Mouse (Mus musculus): ENCODE measurements at regions not wholly inside any gene's neighbourhood (a gene's known extent, or its start where the extent isn't known, plus 50 kb on each side); places are given as distances from the start of the nearest gene placed in this dataset.

DNA sequence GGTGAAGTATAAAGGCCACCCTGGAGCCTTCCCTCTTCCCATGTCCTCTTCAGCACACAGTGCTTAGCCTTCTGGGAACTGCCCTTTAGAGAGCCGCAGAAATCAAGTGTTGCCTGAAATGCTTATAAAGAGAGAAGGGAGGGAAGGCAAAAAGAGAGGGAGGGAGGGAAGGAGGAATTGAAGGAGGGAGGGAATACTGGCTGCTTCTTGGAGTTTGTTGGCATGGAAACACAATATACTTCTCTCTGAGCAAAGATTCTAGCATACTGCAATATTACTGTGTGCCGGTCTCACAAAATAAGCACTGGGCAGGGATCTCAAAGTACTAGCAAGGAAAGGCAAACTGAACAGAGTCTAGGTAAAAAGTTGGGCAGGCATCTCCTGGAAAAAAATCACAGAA lies 225.9 kb upstream of the Ldb2 start:
- DNase-seq, result no peak

DNA sequence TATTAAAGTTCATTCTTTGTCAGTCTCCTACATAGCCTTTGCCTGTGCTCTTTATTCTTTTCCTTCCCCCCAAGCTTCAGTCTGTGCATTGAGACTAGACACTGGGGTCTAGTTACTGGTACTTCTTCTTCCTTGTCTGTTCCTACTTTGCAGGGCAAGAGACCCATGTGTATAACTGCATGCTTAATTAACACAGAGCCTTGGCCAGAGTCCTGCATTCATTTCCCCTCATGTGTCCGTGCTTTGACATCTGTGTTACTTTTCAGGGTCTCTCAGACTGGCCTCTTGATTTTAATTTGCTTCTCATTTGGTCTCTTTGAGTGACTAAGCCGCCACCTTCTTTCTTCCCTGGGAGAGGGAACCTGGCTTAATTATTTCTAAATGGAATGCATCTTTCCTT lies 208.4 kb upstream of the Ldb2 start:
- no peak for DNase-seq

DNA sequence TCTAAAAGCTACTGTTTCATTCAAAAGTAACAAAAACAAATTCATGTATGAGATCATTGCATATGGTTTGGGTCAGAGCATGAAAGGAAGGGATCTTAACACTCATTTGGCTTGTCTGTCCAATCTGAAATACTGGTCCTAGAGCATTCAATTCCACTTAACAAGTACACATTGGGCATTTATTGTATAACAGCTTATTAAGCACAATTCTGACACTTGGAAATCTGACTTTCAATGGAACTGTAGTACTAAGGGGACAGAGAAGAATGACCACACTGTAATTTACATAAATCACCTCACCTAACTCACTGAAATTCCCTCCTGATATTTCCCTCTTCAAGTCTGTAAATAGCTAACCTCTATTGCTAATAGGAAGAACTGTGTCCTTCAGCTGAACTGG lies 201.5 kb upstream of the Ldb2 start:
- DNase-seq, result no peak

DNA sequence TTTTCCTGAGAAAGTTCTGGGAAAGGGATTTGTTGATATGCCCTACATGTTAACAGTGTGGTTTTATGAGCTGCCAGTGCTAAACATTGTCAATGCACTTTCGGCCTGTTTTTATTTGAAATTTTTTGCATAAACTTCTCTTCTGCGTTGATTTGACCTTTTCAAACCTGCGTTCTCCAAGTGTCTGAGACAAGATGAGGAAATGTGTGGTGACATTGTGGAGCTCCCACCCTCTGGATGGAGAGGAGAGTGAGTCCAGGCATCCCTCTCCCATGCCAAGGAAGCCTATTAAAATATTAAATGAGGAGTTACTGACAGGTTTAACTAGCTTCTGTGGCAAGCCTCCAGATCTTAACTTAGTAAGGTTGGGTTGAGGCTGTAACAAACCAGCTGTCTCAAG lies 199.6 kb upstream of the Ldb2 start:
- DNase-seq, result no peak

DNA sequence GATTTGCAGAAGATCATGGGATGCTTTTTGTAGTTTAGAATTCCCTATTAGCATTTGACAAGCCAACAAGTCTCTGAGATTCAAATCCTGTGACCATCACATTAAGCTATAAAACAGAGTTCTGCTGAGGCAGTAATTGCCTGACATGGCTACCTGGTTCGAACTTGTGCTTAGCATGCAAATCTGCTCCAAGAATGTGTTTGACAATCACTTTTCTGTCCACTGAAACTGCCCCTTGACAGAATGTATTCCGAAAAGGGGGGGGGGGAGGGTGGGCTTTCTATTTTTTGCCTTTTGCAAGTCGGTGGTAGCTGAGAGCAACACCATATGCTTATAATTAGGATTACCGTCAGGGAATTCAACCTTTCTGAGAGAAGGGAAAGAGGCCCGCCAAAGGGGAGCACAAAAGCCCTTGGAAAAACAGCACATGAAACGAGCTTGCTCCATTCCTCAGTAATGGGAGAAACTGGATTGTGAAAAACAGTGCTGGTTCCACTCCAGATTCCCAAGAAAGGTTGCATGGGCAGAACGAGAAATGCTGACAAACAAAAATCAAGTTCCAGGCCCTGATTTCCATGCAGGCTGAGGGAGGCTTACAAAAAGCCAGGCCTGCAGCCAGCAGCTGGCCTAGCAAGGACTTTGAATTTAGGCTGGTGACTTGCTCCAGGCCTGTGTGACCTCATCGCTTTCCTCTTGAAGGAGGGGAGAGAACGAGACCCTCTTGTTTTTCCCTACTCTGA lies 176.1 kb upstream of the Ldb2 start:
- peak; percentile 4 for DNase-seq

DNA sequence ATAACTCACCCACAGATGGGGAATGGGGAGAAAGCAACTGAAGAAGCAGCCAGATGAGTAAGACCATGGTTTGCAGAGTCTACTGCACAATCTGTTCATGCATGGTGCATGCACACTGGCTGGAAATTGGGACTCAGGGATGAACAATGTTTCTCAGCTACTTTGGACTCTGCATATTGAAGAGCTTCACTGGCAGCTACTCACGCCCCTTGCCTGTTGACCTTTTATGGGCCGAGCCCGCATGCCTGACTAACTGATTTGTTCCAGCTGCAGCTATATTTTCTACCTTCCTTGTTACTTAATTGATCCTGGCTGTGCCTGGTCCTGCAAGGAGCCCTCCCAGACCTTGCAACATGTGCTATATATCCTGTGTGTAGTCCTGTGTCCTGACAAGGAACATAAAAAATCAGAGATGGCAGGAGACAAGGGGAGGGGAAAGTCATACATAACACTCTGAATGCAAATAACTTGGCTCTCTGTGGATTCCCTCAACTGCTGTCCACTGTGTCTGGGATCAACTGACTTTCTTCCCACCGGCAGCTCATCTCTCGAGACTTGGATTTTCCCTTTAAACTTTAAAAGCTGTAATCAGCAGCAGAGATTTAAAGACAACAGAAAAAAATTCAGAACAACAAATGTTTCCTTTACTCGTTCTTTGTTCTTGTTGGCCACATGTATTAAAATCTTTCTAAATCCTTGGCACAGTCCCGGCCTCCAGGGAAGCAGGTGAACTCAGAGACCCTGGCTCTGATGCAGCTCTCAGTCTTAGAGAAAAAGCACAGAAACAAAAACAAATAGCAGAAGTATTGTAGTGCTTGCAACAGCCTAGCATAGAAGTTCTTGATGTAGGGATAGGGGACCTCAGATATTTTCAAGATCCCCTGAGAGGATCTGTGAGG lies 143.8 kb upstream of the Ldb2 start:
- DNase-seq, result no peak

DNA sequence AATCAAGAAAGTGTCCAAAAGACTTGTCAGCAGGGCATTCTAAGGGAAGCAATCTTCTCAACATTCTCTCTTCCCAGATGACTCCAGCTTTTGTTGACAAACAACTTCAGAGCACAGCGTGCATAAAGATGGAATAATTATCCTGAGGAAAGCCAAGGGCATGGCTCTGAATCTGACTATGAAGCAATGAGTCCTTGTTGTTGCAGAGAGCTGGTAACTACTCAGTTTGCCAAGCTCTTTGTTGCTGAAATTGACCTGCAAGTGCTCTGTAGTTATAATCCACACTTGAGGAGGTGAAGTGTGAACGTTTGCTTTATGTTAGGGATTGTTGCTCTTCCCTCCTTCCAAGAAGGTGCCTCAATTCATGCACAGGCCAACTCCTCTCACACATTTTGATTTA lies 143.1 kb upstream of the Ldb2 start:
- no peak for DNase-seq

DNA sequence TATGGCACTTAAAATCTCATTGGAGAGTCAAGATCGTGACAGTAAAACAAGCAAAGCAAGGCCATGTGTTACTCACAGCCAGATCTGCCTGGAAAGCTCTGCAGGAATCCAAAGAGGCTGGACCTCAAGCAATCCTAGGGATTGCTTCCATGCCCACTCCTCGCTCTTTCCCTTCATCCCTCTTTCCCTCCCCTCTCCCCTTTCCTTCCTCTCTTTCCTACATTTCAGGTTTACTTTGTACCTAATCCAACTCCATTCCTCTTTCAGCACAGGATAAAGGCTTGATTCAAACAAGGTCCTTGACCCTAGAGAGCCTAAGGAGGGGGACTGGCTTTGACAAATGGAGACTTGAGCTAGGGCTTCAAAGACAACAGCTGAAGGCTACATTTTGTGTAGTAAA lies 126.0 kb upstream of the Ldb2 start:
- no peak for DNase-seq

DNA sequence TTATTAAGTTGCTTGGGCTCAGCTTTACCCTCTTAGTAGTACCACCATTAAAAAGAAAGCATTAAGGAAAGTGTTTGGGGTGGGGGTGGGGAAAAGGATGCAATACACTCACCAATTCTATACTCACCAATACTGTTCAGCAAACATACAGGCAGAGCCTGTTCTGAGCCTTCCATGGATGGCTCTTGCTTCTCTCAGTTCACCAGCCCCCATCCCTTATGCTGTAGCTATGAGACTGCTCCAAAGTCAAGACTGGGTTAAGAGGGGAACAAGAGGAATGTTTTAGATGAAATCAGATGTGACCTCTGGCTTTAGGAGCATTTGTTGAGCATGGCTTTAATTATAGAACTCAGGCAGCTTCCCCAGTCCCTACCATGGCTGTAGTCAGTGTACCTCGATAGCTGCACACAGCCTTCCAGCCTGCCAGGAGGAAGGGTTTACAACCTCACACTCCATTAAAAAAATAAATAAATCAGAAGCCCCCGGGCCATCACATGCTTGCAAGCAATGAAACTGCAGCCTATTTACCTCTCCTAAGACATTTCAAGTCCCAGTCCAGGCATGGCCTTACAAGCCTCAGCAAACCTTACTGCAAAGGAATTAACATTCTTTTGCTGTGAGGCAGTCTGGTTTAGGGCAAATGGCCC lies 122.8 kb upstream of the Ldb2 start:
- DNase-seq, result no peak

DNA sequence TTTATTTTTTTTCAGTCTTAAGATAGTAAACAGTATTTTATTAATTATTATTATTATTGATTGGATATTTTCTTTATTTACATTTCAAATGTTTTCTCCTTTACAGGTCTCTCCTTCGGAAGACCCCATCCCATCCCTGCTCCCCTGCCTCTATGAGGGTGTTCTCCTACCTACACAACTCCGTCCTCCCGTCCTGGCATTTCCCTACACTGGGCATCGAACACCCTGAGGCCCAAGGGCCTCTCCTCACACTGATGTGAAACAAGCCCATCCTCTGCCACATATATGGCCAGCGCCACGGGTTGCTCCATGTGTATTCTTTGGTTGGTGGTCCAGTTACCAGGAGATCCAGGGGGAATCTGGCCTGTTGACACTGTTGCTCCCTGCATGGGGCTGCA lies 118.3 kb upstream of the Ldb2 start:
- DNase-seq, result no peak

DNA sequence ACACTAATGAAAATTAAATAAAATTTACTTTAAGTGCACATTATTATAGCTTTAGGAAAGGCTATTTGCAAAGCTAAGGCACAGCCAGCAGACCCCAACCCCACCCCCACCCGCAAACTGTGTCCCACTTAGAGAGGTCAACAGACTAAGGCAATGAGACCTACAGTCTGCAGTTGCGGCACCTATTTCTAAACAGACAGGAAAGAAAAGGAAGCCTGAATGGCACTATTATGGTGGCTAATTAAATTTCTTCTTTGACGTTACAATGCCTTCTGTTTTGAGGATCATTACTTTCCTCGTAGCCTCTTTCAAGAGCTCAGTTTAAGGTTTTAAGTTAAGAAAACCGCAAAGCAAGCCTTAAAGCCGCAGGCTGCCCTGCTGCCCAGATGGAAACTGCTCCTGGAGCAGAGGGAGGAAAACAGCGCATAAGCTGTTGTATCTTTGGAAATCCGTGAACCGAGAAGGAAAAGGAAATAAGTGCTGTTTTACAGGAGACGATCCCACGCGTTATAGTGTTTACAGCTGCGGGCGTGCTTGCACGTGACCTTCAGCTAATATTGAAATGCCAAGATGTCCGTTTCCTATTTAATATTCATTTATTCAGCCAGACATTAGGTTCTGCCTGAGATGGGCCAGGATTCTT lies 117.8 kb upstream of the Ldb2 start:
- DNase-seq, result no peak

DNA sequence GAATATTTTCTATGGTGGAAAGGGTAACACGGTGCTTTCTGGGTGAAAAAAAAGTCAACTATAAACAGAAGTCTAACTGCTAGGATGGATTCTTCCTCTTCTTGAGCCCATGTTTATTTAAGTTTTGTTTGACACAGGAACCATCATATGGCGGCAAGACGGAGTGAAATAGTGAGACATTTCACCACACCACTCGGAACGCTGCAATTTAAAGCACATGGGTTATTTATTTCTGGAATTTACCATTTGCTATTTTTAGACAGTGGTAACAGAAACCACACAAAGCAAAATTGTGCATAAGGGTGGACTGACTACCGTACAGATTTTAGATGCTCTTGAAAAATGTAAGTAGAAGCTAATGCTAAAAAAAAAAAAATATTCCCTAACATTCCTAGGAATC lies 103.1 kb upstream of the Ldb2 start:
- DNase-seq, result no peak

DNA sequence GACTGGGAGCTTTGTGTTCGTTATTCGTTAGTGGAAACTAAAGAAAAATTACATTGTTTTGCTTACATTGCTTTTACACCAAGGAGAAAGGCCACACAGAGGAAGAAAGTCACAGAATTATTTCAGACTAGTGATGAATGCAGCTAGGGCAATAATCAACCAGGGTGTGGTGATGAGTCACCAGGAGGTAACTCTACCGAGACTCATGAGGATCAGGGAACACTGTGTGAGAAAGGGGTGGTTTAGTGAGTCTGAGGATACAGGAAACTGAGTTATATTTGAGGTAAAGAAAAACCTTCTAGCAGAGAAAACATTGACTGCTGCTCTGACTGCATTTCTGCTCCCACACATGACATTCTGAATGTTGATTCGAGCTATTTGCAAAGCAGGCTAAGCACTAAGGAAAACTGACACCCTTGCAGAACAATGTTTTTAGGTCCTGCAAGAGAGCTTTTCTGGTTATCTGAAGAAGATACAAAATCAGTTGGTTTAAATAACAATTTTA lies 87.1 kb upstream of the Ldb2 start:
- DNase-seq, result no peak

DNA sequence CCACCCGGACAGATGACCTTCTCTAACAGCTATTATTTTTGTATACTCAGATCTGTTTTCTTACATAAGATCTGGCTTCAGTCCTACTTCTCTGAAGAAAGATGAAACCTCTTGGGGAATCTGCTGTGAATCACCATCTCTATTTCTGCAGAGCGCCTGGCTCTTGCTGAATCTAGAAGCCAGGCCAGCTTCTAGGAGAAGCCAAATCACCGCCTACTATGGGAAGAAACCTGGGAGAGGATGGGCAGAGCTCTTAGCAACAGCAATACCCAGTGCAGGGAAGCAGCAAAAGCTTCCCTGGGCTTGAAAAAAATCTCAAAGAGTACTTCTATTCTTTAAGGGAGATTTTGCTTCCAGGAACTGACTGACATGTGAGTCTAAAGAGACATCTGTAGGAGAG lies 77.5 kb upstream of the Ldb2 start:
- DNase-seq, result no peak

DNA sequence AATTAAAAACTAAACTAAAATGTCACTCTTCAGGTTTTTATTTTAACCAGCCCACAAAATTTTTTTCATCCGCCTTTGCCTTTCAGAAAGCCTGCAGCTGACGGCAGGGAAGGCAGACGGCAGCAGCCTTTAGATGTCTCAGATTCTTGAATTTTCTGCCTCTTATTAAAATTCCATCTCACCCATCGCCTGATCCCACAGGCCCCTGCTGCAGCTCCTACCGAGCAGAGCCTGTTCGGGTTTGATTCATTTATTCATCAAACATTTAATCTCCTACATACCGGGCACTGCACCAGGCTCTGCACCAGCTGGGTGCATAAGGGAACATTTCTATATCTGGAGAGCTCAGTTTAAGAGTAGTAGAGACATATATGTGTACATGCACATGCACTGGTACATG lies 72.8 kb upstream of the Ldb2 start:
- peak; percentile 26 for DNase-seq

DNA sequence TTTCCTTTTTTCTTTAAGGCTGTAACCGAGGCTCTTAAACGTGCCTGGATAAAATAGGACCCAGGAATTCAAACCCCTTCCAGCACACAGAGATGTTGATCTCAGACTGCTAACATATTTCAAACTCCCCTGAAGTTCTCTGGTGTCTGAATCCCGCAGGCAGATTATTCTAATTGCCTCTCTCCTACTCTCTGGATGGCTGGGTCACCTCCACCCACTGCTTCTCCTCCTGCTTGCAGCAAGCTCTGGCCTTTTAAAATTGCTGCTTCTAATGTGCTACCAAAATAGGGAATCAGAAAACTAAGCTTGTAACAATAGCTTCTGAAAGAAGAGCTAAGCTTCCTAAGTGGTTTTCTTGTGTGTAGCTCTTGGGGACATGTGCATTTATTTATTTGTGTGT lies 64.4 kb upstream of the Ldb2 start:
- DNase-seq, result no peak

DNA sequence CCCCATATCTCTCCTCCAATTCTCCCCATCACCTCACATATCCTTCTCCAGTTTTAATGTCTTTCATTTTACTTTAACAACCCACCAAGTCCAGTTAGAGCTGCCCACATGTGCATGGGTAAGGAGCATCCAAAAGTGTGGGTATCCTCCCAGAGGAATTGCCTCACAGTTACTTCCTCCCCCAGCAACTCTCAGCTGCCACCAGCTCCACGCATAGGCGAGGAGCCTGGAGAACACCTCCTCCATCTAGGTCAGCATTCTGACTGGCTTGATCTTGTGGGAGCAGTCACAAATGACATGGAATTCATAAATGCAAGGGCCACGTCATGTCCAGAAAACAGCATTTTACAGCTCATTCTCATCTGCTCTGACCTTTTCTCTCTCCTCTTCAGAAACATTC lies 63.9 kb upstream of the Ldb2 start:
- no peak for DNase-seq

DNA sequence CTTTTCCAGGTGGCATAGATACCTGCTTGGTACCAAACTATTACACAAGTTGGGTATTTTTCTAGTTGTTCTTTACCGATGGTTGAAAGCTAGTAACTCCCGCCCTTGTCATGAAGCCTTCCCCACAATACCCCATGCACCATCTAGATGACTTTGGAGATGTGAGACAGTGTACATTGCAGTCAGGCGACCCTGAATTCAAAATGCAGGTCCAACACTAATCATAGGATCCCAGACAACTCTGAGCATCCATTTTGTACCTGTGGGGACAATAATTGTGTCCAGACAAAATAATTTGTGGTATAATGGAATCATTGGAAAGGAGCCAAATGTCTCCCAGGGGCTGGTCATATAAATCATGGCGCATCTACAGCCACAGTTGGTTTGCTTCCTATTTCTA lies 54.7 kb upstream of the Ldb2 start:
- DNase-seq, result no peak
